In genomic region chr16:17406512-17407231, GRCm38 (mm10) we compare ENCODE assay signal across 8 mouse cellular contexts. TPM values are rescaled to one million over a fixed set of nuclear protein-coding genes. Genes with fewer than 3 reads are reported as not detected.
DNase-seq lines count a peak whose midpoint lies in the region; ATAC-seq and TF ChIP-seq lines count a peak whose summit lies in the region.

No protein-coding gene starts in this region.

- H3K27ac ChIP-seq in neural tube, embryonic 11.5 days (ENCODE audit: low read depth, low read length), result no peak overlapping the region
- H3K27ac ChIP-seq in forebrain, embryonic 15.5 days (replicated peaks), result peak overlapping the region; percentile 85; the same call in 1 of the 2 replicates

- H3K27me3 ChIP-seq in neural tube, embryonic 11.5 days (ENCODE audit: control insufficient read depth, insufficient read depth, low read length), result no peaks in the 10 kb centered on the region
- H3K27me3 ChIP-seq in forebrain, embryonic 15.5 days, result no peaks in the 10 kb centered on the region
- no peaks in the 10 kb centered on the region for H3K27me3 ChIP-seq in myocyte (ENCODE audit: control insufficient read depth, insufficient read depth, insufficient read length)

- H3ac ChIP-seq in myocyte (ENCODE audit: control insufficient read depth, insufficient read length), result peak overlapping the region; percentile 33

- intact Hi-C loops in gastrocnemius, postnatal 36 days (cut with DNase I), result no loop called here

- no peaks in the 10 kb centered on the region for H3K36me3 ChIP-seq in neural tube, embryonic 11.5 days (ENCODE audit: control insufficient read depth, insufficient read depth, low read length)
- H3K36me3 ChIP-seq in forebrain, embryonic 15.5 days, result peaks cover 3% of the 10 kb centered on the region; the same call in 1 of the 2 replicates
- H3K36me3 ChIP-seq in myocyte (ENCODE audit: control insufficient read depth, insufficient read depth), result no peaks in the 10 kb centered on the region

- no peak for TF ChIP-seq POLR2A in myocyte (IDR thresholded peaks at IDR 0.05; ENCODE audit: insufficient read length, low read depth)

- ATAC-seq in neural tube, embryonic 11.5 days (ENCODE audit: insufficient read depth, low FRiP score, low TSS enrichment), result no peak
- ATAC-seq in forebrain, embryonic 15.5 days (replicated peaks), result no peak

- H3K9me3 ChIP-seq in neural tube, embryonic 11.5 days (ENCODE audit: control insufficient read depth, low read length), result no peaks in the 10 kb centered on the region
- H3K9me3 ChIP-seq in forebrain, embryonic 15.5 days, result no peaks in the 10 kb centered on the region

- peak overlapping the region; percentile 60 for H3K4me2 ChIP-seq in neural tube, embryonic 11.5 days (ENCODE audit: low read depth)
- H3K4me2 ChIP-seq in forebrain, embryonic 15.5 days (replicated peaks), result peak overlapping the region; percentile 56
- peak overlapping the region; percentile 86 for H3K4me2 ChIP-seq in myocyte (ENCODE audit: low read depth)

- peak overlapping the region; percentile 65 for H3K9ac ChIP-seq in neural tube, embryonic 11.5 days (ENCODE audit: low read length)
- H3K9ac ChIP-seq in forebrain, embryonic 15.5 days (replicated peaks), result peak overlapping the region; percentile 76

- peaks cover 13% of the 10 kb centered on the region for H3K79me2 ChIP-seq in myocyte (ENCODE audit: control insufficient read depth, insufficient read depth)

- DNase-seq in neural tube, embryonic 11.5 days (ENCODE audit: low spot score), result no peak
- no peak for DNase-seq in neural tube, embryonic 10.5 days (ENCODE audit: extremely low spot score, low spot score)
- peak; percentile 64 for DNase-seq in brain, adult 2 months (ENCODE audit: low read depth, low spot score)
- peak; percentile 43 for DNase-seq in kidney, postnatal 14 days
- no peak for DNase-seq in gastrocnemius, postnatal 36 days
- DNase-seq in adrenal gland, postnatal 36 days, result no peak

- WGBS in neural tube, embryonic 11.5 days, result 43% methylated on average over 9 of the region's 9 CpGs
- WGBS in forebrain, embryonic 15.5 days, result 35% methylated on average over 9 of the region's 9 CpGs

- peaks cover 12% of the 10 kb centered on the region; the same call in 1 of the 2 replicates for H3K4me1 ChIP-seq in neural tube, embryonic 11.5 days (ENCODE audit: control insufficient read depth, insufficient read depth, low read length)
- H3K4me1 ChIP-seq in forebrain, embryonic 15.5 days, result peaks cover 35% of the 10 kb centered on the region

- peak overlapping the region; percentile 83 for H3K4me3 ChIP-seq in neural tube, embryonic 11.5 days (ENCODE audit: low read depth, low read length)
- peak overlapping the region; percentile 79 for H3K4me3 ChIP-seq in forebrain, embryonic 15.5 days
- peak overlapping the region; percentile 82 for H3K4me3 ChIP-seq in myocyte

TF ChIP-seq in myocyte, 11 proteins besides CTCF, POLR2A, EP300 and RAD21:
- no peak for TF ChIP-seq TCF3 (IDR thresholded peaks at IDR 0.05; ENCODE audit: insufficient read length, low read depth)

RNA-seq across cellular contexts. Expression of gene Pi4ka, which starts 0.6 kb away (rescaled TPM):
- 42.8 and 51.2 TPM in 2 replicates for polyA plus RNA-seq in neural tube, embryonic 11.5 days (2014; fragmentation: Nextera tagmentation; extraction: Ambion mirVana)
- polyA plus RNA-seq in forebrain, embryonic 15.5 days (2015; fragmentation: Nextera tagmentation; extraction: Ambion mirVana), result 56.1 and 58.9 TPM in 2 replicates
- polyA plus RNA-seq in myocyte (2012; fragmentation: generic; extraction: Trizol), result 37.8 TPM
- total RNA-seq in gastrocnemius, postnatal 36 days (2021), result 10 to 100 TPM; 16.7 to 18.2 TPM
- 10 to 100 TPM; 90.6 to 97.2 TPM for total RNA-seq in adrenal gland, postnatal 36 days (2021)

RNA-seq across cellular contexts. Expression of gene Snap29, which starts 0.9 kb away (rescaled TPM):
- 7.3 and 7.7 TPM in 2 replicates for polyA plus RNA-seq in neural tube, embryonic 11.5 days (2014; fragmentation: Nextera tagmentation; extraction: Ambion mirVana)
- 23.5 and 27.0 TPM in 2 replicates for polyA plus RNA-seq in forebrain, embryonic 15.5 days (2015; fragmentation: Nextera tagmentation; extraction: Ambion mirVana)
- polyA plus RNA-seq in myocyte (2012; fragmentation: generic; extraction: Trizol), result 12.0 TPM
- 10 to 100 TPM; 14.2 to 15.6 TPM for total RNA-seq in gastrocnemius, postnatal 36 days (2021)
- total RNA-seq in adrenal gland, postnatal 36 days (2021), result 10 to 100 TPM; 27.3 to 30.2 TPM

RNA-seq across cellular contexts. Expression of gene Crkl, which starts 45.1 kb away (rescaled TPM):
- 86.5 and 93.8 TPM in 2 replicates for polyA plus RNA-seq in neural tube, embryonic 11.5 days (2014; fragmentation: Nextera tagmentation; extraction: Ambion mirVana)
- polyA plus RNA-seq in forebrain, embryonic 15.5 days (2015; fragmentation: Nextera tagmentation; extraction: Ambion mirVana), result 117 and 120 TPM in 2 replicates
- polyA plus RNA-seq in myocyte (2012; fragmentation: generic; extraction: Trizol), result 14.8 TPM
- 10 to 100 TPM; 17.3 to 17.6 TPM for total RNA-seq in gastrocnemius, postnatal 36 days (2021)
- total RNA-seq in adrenal gland, postnatal 36 days (2021), result 10 to 100 TPM; 30.4 to 38.1 TPM

Comparison
In these comparisons a context has a peak if more than half of its experiments do, and no peak if none do; other contexts are left out.
1. DNase-seq: peak in brain, adult 2 months (single experiment) and kidney, postnatal 14 days (single experiment); none in neural tube, embryonic 11.5 days (single experiment), neural tube, embryonic 10.5 days (single experiment), gastrocnemius, postnatal 36 days (0 of 2) and adrenal gland, postnatal 36 days (0 of 2).
2. Peak in every context shown above with its lines, with median percentiles within 50 percentile points of each other: H3K4me2 ChIP-seq and H3K4me3 ChIP-seq.